Mouse (Mus musculus) embryo, embryonic 11.5 days (tissue): Measurements from ENCODE around the gene Mbnl2.
A peak's percentile ranks its signal among the peaks of the same experiment; 100 is the strongest.

ENCODE experiments used
- DNase-seq: peaks from one replicate; pipeline ENCODE4 v3.0.0-alpha.2; 2012; ENCODE audit warnings: low read depth, low spot score

Mbnl2 gene

DNA sequence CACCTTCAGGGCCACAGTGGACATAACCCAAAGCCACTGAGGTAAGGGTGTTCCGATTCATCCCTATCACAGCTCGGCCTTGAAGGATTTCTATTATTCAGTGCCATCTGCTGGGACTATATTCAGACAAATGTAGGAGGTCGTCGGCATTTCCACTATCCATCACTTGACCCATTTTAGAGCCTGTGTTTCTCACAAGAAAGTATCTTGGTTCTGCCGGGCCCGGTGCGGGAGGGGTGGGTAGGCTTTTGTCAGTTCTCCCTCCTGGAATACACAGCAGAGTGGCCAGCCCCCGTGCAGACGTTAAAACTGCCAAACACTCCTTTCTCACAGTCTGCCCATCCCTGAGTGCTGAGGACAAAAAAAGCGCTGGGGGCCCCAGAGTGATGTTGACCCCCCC lies 134.4 kb downstream of the Mbnl2 start:
- DNase-seq: no peak

DNA sequence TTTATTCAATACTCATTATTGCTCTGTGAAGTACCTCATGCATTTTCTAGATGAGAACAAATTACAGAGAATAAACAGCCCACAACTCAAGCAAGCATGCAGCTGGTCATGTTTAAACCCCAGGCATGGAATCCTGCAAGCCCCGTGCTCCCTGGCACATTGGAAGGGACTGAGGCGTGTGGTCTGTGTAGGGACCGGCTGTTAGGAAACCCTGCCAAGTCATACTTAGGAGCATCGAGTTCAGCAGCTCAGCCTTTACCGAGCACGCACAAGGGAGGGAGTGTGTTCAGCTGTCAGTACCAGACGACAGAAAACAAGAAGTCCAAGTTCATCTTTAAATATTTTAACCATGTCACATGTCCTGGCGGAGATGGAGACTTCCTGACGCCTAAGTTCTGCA lies 141.4 kb downstream of the Mbnl2 start:
- DNase-seq: no peak

DNA sequence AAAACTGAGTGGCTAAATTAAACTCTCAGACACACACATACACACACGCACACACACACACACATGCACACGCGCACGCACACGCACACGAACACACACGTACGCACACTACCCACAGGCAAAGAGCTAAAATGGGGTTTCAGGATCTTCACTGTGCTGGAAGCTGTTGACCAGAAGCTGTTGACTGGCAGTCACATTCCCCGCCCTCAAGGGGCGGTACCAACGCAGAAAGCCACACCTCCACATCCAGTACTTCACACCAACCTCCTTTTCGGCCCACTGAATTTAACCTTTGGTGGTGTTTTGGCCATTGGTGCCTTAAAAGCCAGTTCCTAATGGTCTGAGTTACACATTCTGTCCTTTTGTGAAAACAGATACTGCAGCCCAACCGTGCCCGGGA lies 143.5 kb downstream of the Mbnl2 start:
- no peak for DNase-seq

DNA sequence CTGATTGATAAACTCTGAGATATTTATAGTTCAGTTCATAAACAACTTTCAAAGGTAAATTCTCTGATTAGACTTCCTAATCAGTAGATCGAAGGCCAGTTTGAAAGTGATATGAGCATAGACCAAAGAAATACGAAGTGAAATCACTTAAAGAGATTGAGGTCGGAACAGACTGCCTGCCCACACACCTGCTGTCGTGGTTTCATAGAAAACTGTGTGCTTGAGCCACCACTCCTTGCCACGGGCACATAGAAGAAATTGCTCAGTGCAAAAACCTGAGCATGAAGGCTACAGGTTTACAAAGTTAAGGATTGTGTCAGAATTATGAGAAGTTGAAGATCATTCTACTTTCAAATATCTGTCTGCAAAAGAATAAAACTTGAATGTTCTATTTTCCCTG lies 153.0 kb downstream of the Mbnl2 start:
- DNase-seq: no peak

DNA sequence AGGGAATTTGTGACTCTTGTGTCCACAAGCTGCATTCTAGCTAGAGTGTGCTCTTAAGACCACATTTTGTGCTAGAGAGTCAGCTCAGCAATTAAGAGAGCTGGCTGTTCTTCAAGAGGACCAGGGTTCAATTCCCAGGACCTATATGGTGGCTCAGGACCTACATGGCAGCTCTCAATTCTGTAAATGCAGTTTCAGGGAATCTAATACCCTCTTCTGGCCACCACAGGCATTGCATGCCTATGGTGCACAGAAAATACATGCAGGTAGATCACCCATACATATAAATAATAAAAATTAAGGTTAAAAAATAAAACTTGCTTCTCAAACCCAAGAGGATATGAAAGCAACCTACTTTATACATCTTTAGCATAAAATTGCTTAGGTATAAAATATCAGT lies 157.3 kb downstream of the Mbnl2 start:
- DNase-seq: no peak

DNA sequence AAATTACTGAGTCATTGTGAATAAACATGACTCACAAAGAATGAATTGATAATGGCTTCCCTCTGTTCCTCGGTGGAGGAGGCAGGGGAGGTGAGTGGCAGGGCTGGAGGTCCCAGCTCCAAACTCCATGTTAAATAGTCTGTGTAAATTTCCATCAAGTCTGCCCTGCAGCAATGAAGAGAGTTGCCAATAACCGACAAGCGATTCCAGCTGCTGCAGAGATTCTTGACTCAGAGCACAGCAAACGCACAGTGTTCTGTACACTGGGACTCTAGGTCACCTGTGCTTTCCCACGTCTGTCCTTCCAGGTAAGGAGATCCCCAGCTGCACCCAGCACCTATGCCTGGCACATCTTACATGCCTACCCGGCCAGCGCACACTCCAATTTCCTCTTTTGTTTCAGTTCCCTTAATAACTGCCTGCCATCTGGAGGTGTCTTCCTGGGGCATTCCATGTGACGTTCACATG lies 158.5 kb downstream of the Mbnl2 start:
- DNase-seq: no peak

DNA sequence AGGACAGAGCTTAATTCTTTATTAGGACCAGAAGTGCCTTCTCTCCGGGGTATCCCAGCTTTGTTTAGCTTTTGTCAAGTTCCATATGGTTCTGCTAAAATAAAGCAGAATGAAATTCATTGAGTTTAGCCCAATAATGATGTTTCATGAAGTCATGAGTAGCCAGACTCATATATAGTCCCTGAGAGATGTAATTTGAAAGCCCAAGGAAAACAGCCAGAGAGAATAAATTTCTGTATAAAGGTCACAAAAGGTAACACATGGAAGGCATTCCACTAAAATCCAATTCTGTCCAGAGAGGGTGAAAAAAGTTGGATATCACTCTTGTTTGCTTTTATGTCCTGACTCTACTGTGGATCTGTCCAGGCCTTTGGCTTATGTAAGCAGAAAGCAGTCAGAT lies 159.4 kb downstream of the Mbnl2 start:
- no peak for DNase-seq

DNA sequence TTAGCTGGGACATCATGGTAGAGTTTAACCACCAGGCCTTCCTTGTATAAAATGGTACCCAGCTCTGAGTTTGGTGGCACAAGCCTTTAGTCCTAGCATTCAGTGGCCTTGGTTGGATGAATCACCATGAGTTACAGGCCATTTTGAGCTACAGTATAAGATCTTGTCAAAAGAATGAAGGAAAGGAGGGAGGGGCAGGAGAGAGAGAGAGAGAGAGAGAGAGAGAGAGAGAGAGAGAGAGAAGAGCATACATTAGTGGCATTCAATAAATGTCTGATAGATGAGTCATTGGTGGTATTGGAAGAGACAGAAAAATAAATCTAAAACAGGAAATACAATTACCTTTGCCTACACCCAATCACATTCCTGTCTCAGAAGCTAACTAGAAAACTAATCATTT lies 165.2 kb downstream of the Mbnl2 start:
- no peak for DNase-seq

DNA sequence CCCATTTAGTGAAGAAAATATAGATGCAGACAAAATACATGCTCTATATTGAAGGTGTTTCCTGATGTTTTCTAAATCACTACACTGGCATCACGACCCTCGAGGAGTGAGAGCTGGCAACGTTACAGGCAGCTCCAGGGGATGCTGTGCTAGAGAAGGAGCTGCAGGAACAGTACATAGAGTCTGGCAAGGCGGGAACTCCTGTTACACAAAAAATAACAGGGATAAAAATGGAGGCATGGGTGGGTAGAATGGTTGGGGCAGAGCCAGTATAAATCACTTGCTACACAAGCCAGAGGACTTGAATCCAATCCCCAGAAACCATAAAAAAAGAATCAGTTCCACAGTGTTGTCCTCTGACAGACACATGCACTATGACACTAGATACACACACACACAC lies 165.8 kb downstream of the Mbnl2 start:
- no peak for DNase-seq

DNA sequence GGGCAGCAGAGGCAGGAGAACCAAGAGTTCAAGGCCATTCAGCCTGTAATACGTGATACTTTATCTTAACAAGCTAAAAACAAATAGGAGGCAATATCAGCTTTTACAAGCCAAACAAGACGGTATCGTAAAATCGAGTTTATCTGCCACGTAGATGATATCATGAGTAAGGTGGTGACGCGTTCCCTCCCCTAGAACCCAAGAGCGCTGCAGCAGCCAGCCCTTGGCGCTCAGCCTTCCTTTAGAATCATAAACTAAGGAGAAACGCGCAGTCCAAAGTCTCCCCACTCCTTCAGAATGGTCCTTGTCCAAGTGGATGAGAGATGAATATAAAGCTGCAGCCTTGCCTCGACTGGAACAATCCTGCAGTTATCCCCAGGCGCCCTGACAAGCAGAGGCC lies 166.4 kb downstream of the Mbnl2 start:
- no peak for DNase-seq

DNA sequence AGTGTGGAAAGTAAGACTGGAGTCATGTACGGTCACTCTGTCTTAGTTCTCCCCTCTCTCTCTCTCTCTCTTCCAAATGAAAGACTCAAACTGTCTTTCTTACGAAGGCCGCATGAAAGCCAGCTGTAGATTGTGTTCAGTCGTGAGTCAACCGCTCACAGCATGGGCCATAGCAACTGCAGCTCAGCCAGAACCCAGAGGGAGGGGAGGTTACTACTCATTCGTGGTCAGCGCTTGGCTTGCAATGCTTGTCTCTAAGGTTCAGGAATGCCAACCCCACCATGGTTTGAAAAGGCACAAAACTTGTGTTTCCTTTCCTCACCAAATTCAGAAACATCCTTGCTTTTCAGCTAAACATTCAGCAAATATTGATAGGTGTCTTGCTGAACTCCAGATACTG lies 178.8 kb downstream of the Mbnl2 start:
- no peak for DNase-seq

DNA sequence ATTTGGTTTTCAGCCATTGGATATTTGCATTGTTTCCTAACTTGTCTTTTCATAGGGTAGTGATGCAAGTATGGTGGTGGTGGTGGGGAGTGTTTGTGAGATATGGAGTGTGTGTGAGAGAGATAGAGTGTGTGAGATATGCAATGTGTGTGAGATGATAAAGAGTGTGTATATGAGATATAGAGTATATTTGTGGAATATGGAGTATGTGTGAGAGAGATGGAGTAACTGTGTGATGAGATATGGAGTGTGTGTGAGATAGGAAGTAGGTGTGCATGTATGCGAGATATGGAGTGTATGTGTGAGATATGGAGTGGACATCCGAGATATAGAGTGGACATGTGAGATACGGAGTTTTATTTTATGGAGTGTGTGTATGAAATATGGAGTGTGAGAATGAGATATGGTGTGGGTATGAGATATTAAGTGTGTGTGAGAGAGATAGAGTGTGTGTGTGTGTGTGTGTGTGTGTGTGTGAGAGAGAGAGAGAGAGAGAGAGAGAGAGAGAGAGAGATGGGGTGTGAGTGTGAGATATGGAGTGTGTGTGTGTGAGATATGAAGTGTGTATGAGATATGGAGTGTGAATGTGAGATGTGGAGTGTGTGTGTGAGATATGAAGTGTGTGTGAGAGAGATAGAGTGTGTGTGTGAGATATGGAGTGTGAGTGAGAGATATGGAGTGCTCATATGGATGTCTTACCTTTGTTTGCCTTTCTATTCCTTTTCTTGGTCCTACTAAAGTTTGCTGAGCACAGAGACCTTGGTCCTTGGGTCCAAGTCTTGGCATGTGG lies 188.7 kb downstream of the Mbnl2 start:
- no peak for DNase-seq

DNA sequence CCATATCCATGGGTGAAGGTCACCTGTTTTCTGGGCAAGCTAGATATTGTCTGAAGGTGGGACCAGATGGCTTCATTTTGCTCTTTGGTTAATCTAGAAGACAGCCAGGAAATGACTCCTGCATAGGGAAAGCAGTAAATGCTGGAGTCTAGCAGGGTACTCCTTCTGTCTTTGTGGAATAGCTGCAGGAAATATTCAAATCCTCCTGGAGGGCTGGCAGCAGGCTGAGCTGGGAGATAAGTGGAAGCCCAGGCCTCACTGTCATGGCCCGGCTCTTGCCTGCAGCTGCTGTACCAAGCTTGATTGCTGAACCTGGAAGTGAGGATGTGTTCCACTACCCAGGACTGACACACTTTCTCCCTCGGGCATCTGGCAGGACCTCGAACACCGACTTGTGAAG lies 191.3 kb downstream of the Mbnl2 start:
- DNase-seq: no peak

DNA sequence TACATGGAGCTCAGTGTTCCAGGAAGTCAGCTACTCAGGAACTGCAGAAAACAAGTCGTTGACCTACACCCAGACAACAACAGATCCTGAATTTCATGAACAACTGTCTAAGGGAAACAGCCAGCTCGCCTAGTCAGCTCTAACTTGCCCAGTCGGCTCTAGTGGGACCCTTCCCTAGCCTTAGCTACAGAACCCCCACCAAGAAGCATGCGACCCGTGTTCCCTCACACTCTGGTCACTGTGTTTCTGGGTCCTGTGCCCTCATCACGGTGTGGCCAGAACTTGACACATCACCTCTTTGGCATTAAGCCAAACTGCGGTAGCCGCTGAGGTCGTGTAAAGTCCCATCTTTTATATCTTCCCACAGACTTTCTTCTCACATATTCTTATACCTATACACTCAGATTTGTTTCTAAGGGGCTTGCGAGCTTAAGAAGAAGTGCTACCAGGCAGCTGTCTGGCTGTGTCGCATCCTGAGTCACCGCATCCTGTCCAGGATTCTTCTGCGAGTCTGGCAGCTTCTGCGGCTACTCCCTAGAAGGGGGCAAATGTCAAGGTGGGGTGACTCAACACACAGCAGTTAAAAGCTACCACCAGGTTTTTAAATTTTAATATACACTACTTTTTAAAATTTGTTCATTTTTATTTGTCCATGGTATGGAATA lies 193.8 kb downstream of the Mbnl2 start:
- DNase-seq: no peak

DNA sequence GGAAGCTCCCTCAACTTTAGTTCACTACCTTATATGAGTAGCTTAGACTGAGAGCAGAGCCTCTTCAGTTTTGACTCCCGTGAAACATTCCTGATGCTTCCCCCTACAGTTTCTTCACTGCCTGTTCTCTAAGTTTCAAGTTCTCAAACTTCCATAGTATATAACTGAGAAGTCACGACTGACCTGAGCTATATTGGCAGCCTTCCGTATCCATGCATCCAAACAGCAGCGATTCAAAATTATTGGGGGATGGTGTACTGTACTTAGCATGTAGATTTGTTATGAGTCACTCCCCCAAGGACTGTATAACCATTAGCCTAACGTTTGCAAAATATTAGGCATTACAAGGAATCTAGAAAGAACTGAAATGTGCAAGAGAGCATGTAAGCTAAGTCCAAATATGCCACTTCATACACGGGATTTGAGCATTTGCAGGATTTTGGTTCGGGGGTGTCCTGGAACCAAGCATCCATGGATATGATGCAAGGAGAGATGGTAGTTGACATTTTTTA lies 200.8 kb downstream of the Mbnl2 start:
- no peak for DNase-seq

DNA sequence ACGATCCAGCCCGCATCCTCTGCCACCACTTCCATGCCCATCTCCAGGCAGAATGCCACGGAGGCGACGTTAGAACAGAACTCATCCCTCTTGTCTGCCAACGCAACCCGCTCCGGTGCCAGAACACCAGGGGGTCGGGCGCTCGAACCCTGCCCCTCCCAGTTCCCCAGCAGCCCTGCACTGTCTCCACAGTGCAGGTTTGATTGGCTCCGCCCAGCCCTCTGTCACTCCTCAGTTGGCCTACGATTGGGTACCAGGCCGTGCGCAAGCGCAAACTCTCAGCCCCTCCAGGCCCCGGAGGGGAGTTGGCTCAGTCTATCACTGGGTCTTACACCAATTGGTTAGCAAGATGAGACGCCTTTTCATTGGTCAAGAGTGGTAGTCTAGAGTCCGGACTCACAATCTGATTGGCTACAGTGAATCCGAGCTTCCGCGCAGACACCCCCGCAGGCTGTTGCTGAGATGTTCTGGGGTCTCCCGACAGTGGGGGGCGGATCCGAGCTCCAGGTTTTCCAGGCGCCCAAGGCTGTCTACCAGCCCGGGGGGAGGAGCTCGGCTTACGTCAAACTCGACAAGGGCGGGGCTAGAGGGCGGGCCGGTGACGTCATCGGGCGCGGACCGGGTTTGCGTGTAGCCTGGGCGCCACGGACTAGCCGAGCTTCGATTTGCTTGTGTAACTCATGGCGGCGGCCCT lies 202.0 kb downstream of the Mbnl2 start:
- peak; percentile 97 for DNase-seq

DNA sequence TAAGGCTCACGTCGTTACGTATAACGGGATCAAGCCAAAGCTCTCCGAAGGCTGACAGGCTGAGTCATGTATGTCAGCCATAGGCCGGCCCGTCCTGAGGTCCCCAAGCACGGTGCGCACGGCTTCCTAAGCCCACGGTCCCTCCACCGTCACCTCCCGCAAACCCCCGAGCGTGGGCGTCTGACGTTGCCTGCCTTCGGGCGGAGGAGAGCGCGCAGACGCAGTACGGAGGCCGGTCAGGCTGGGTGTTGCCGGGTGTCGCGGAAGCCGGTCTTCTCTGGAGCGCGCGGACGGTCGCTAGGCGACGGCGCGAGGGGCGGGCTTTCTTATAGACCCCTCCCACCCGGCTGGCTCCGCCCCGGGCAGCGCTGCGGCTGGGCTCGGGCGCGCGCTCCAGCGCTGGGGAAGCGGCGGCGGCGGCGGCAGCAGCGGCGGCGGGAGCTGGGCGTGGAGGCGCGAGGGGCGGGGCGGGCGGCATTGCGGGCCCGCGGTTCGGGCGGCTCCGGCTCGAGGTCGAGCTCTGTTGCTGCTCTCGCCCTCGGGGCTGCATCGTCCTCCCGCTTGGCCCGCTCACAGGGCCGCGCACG lies 202.6 kb downstream of the Mbnl2 start, which contains the start of gene Rap2a:
TSS of gene Rap2a (plus strand) at position 463 of the 587 bp plus-strand sequence.
- peak; percentile 87 for DNase-seq

DNA sequence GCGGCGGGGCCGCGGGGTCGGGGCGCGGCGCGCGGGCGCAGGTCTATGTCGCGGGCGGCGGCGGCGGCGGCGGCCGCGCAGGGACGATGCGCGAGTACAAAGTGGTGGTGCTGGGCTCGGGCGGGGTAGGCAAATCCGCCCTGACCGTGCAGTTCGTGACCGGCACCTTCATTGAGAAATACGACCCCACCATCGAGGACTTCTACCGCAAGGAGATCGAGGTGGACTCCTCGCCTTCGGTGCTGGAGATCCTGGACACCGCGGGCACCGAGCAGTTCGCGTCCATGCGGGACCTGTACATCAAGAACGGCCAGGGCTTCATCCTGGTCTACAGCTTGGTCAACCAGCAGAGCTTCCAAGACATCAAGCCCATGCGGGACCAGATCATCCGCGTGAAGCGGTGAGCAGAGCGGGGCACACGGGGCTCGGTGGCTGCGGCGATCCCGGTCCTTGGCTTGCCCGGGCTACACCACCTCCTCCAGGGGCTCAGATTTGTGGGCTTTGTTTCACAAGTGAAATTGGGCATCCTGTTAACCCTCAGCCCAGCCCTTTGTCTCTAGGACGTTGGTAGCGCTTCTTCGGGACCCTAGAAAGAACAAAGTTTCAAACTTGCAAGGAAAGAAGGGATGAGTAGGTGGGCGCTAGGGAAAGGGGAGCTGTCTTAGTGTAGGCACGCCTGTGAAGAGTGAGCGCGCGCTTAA lies 203.3 kb downstream of the Mbnl2 start:
- peak; percentile 24 for DNase-seq

DNA sequence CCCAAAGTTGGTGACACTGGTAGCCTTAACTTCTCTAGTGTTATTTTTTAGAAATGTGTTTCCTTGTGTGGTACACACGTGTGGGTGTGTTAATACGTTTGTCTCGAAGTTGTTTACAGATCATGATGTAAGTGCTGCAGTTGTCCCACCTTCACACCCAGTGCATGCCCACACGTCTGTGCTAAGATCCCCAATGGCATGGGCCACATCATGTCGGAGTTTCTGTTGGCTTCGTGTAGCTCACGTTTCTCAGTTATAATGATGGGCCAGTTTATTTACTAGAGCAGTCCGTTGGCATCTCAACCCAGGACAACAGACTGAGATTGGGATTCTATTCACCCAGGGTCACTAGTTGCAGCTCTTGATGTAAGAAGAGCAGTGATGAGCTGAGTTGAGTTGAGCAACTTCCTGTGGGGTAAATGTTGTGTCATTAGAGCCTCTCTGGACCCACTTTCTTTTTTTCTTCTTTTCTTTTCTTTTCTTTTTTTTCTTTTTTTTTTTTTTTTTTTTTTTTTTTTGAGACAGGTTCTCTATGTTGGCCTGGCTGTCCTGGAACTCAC lies 205.0 kb downstream of the Mbnl2 start:
- DNase-seq: no peak

DNA sequence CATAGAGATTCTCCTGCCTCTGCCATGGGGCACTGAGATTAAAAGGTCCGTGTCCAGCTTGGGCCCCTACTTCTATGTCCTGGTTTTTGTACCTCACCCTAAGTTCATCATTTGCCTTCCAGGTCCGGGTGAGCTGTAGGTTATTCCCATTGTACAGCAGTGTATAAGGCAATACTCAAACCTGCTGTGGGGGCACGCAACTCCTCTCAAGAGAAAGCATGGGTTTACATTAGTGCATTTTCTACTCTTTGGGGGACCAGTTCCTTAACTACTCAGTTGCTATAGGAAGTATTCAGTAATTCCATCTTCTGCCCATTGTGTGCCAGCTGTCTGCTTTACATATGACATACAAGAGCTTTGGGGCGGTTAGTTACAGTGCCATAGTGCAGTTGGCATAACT lies 205.5 kb downstream of the Mbnl2 start:
- DNase-seq: no peak
